Mouse (Mus musculus): ENCODE data around the gene Exoc7.

- no peak for TF ChIP-seq EP300 (IDR thresholded peaks at IDR 0.05; ENCODE audit: low read depth)
- TF ChIP-seq CTCF (IDR thresholded peaks at IDR 0.05; ENCODE audit: low read depth), result no peak
These were observed 25.4 kb upstream of the Exoc7 start for GRCm38 (mm10) chr11:116332232-116332982.
